Mouse (Mus musculus): ENCODE data around the gene Atp2b2.

Gene Atp2b2

GRCm38 (mm10) chr6:113942355-113942754 is 100.1 kb downstream of the Atp2b2 start:
- DNase-seq (ENCODE audit: low read depth), result no peak

GRCm38 (mm10) chr6:113941324-113941723 is 101.1 kb downstream of the Atp2b2 start:
- no peak for DNase-seq (ENCODE audit: low read depth)

- DNase-seq (ENCODE audit: low read depth), result no peak
Observed at GRCm38 (mm10) chr6:113939442-113939841, 103.0 kb downstream of the Atp2b2 start.

GRCm38 (mm10) chr6:113936811-113937508 is 105.5 kb downstream of the Atp2b2 start:
- DNase-seq (ENCODE audit: low read depth), result no peak

- no peak for DNase-seq (ENCODE audit: low read depth)
Observed at GRCm38 (mm10) chr6:113936111-113936510, 106.3 kb downstream of the Atp2b2 start.

GRCm38 (mm10) chr6:113934692-113935091 is 107.7 kb downstream of the Atp2b2 start:
- no peak for DNase-seq (ENCODE audit: low read depth)

- no peak for DNase-seq (ENCODE audit: low read depth)
Observed at GRCm38 (mm10) chr6:113933261-113934151, 108.9 kb downstream of the Atp2b2 start.

- DNase-seq (ENCODE audit: low read depth), result peak; percentile 36
Observed at GRCm38 (mm10) chr6:113929191-113929875, 113.1 kb downstream of the Atp2b2 start.

- DNase-seq (ENCODE audit: low read depth), result no peak
Observed at GRCm38 (mm10) chr6:113923249-113923648, 119.2 kb downstream of the Atp2b2 start.

- DNase-seq (ENCODE audit: low read depth), result no peak
Observed at GRCm38 (mm10) chr6:113920466-113920865, 121.9 kb downstream of the Atp2b2 start.

GRCm38 (mm10) chr6:113912753-113913152 is 129.7 kb downstream of the Atp2b2 start:
- DNase-seq (ENCODE audit: low read depth), result no peak

- DNase-seq (ENCODE audit: low read depth), result peak; percentile 15
Observed at GRCm38 (mm10) chr6:113911094-113911493, 131.3 kb downstream of the Atp2b2 start.

- no peak for DNase-seq (ENCODE audit: low read depth)
Observed at GRCm38 (mm10) chr6:113910411-113911055, 131.9 kb downstream of the Atp2b2 start.

GRCm38 (mm10) chr6:113909836-113910235 is 132.6 kb downstream of the Atp2b2 start:
- no peak for DNase-seq (ENCODE audit: low read depth)

GRCm38 (mm10) chr6:113908066-113908465 is 134.3 kb downstream of the Atp2b2 start:
- DNase-seq (ENCODE audit: low read depth), result no peak

GRCm38 (mm10) chr6:113904406-113904805 is 138.0 kb downstream of the Atp2b2 start:
- no peak for DNase-seq (ENCODE audit: low read depth)

GRCm38 (mm10) chr6:113896023-113896422 is 146.4 kb downstream of the Atp2b2 start:
- no peak for DNase-seq (ENCODE audit: low read depth)

GRCm38 (mm10) chr6:113894008-113894407 is 148.4 kb downstream of the Atp2b2 start:
- DNase-seq (ENCODE audit: low read depth), result no peak

- no peak for DNase-seq (ENCODE audit: low read depth)
Observed at GRCm38 (mm10) chr6:113892091-113892674, 150.2 kb downstream of the Atp2b2 start.

GRCm38 (mm10) chr6:113891225-113891967 is 151.0 kb downstream of the Atp2b2 start:
- no peak for DNase-seq (ENCODE audit: low read depth)

- no peak for DNase-seq (ENCODE audit: low read depth)
Observed at GRCm38 (mm10) chr6:113890858-113891213, 151.6 kb downstream of the Atp2b2 start.

Data from NIH3T3 (cell line).